Mouse (Mus musculus) right cerebral cortex, postnatal 36 days (tissue): ENCODE results near the gene Sox5.
A peak's percentile ranks its signal among the peaks of the same experiment; 100 is the strongest.

Experiments used
- DNase-seq, 2 experiments: peaks; one replicate each; pipeline ENCODE4 v3.0.0; 2022; ENCODE audit warnings: low spot score in 2 of 2, mixed read lengths in 1 of 2

Sox5 gene

DNA sequence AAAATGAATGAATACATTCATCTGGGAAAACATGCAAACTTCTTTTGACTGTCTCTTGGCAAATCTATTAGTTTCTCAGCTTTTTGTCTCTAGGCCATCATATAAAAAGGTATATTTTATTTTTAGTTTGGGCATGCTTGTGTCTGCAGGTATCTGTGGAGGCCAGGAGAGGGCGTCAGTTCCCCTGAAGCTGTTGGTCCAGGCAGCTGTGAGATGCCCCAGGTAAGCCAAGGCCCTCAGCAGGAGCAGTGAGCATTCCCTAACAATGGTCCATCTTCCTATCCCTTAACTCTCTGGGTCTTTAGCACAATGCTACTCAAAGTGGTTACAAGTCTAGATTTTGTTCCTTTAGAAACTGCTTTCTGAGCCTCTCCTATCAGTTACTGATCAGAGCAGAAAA lies 338.1 kb downstream of the Sox5 start:
- DNase-seq, result no peak

DNA sequence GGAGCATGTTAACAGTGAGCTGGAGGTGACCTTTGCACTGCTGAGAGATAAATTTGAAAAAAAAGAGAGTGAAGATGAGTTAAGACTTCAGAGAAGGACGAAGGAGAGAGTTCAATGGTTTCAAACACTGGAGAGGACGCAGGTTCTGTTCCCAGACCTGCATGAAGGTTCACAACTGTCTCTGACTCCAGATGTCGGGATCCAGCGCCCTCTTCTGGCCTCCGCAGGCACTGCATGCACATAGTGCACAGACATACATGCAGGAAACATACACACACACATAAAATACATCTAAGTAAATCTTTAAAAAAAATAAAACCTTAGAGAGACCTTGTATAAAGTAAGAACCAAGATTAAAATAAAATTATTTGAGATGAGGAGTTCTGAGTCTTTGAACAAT lies 352.5 kb downstream of the Sox5 start:
- DNase-seq, result no peak

DNA sequence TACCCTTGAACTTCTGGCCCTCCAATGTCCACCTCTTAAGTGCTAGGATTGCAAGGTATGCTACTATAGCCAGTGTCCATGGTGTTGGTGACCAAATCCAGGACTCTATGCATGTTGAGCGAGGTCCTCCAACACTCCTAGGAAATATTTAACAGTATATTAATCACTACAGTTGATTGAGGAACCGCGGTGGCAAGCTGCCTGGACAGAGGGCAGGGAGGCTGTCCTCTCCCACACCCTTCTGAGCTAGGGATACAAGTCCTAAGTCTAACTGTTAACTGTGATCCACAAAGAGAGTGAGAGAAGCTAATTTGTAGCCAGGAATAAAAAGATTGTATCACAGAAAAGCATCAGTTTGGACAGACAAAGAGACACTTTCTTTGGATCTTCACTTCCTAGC lies 373.7 kb downstream of the Sox5 start:
- DNase-seq, result no peak

DNA sequence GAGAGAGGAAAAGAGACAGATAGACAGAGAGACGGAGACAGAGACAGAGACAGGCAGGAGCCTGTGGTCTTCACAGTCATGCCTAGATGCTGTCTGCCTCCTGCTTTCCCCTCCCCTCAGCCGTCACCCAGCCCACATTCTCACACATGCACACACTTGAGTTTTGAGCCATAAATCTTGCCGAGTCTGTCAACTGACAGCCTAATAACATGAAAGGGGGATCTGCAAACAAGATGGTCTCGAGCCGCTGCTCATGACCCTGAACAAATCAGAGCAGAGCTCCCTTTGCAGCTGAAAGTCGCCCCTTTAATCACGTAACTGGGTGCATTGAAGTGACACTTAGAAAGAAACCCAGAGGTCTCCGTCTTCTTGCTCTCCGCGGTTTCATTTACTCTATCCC lies 383.7 kb downstream of the Sox5 start:
- DNase-seq, result no peak

GRCm38 (mm10) chr6:144393151-144393550 lies 388.6 kb downstream of the Sox5 start:
- DNase-seq, result no peak

- no peak for DNase-seq
Measured at GRCm38 (mm10) chr6:144389333-144390054, 392.3 kb downstream of the Sox5 start.

GRCm38 (mm10) chr6:144387539-144388255 lies 394.1 kb downstream of the Sox5 start:
- DNase-seq, result no peak

GRCm38 (mm10) chr6:144380641-144381040 lies 401.1 kb downstream of the Sox5 start:
- no peak for DNase-seq

DNA sequence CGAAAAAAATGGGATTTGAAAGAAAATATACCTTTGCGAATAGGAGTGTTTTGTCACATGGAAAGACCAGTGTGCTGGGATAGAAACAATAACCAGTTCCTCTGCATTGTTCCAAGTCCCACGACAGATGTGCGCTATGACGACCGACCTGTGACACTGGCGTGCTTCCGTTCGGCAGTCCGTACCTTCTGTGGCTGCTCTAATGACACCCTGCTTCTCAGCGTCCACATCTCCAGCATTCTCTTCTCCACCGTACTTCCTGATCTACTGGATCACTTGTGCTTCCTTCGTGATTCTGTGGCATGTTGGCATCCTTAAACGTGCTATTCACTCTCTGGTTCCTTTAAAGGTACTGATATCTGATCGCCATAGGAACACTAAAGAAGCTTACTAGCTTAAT lies 401.6 kb downstream of the Sox5 start:
- DNase-seq, result no peak

DNA sequence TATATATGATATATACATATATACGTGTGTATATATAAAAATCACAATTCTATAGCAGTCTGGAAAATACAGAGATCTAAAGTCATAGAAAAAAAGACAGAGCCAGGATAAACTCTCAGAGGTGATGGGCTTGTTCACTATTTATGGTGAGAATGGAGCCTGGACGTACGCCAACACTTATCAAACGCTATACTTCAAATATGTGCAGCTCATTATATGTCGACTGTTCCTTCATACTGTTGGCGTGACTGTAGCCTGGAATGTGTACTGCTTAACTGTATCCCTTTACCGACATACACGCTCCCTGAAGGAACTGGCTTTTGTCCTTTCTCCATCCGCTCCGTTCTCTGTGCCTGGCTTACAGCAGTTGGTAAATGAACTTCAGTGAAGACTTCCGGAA lies 407.0 kb downstream of the Sox5 start:
- no peak for DNase-seq

DNA sequence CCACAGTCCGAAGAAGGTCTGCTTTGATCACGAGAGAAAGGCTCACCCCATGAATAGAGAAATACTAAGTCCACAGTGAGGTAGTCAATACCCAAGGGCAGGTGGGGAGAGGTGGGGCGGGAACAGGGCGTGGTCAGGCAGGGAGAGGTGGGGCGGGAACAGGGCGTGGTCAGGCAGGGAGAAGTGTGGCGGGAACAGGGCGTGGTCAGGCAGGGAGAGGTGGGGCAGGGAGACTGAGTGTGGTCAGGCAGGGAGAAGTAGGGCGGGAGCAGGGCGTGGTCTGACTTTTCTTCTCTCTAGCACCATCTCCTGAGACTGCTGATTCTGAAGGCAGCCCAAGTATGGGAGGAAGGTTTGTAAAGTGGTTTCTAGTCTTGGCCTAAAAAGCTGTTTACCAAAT lies 411.1 kb downstream of the Sox5 start:
- DNase-seq, result no peak

DNA sequence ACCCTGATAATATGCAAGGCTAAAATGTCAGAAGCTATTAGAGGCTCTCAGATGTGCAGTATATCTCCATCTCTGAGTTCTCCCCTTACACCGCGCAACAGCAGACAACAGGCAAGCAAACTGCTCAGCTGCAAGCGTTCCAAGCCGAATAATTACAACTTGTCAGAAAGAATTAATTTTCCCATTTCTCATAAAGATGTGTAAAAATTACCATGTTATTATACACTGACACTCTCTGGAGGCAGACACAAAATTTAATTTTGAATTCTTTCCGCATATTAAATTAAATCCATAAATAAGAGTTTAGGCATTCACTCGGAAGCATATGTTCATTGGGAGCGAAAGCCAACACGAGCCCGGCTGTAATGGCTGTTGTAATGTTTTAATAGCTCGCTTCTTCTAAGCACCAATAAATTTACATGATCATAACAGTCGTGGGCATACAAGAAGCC lies 414.1 kb downstream of the Sox5 start:
- DNase-seq, result no peak

DNA sequence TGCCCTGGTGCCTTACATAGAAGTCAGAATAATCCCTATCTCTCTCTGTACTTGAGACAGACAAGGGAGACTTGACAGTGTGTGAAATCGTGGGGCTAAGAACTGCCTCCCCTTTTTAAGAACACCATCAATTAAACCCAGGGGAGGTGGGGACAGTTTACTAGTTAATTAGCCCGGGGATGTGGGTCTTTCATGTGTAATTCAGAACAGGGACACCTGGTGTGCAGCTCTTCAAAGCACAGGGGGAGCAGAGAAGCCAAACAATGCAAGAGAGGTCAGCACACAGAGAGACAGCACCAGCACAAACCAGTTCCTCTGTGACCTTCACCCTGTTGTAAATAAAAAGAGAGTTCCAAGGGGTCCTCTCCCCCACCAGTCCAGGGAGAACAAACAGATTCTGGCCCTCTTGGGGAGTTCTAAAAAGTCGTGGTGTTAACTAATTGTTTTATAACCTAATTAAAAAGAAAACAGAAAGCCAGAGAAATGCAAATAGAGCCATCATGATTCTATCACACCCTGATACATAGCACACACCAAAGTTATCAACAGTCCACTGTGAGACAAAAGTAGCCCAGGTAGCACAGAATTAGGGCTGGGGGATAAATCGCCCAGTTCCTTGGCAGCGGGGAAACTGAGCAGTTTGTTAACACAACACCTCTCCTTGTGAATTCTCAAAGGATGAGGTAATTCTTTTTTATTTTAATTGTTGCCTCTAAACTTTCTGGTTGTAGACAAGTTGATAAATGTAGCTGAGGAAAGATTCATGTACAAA lies 420.3 kb downstream of the Sox5 start:
- DNase-seq, result no peak

GRCm38 (mm10) chr6:144357081-144357480 lies 424.7 kb downstream of the Sox5 start:
- DNase-seq, result no peak

- DNase-seq, result no peak
Measured at GRCm38 (mm10) chr6:144351049-144351448, 430.7 kb downstream of the Sox5 start.

- DNase-seq, result peak in 1 of 2 experiments; percentile 11
Measured at GRCm38 (mm10) chr6:144343338-144343737, 438.4 kb downstream of the Sox5 start.

DNA sequence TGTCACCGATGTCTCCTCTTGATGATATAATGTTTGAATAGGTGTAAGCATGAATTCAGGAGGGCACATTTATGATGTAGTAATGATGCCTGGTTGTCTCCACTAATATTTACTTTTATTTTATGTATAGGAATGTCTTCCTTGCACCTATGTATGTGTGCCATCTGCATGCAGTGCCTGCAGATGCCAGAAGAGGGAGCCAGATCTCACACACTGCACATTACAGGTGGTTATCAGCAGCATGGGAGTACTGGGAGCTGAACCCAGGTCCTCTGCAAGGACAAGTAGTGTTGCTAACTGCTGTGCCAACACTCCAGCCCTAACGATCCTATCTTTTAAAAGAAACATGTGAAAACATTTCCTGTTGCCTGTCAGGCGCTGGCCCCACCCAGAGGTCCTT lies 442.2 kb downstream of the Sox5 start:
- DNase-seq, result no peak

DNA sequence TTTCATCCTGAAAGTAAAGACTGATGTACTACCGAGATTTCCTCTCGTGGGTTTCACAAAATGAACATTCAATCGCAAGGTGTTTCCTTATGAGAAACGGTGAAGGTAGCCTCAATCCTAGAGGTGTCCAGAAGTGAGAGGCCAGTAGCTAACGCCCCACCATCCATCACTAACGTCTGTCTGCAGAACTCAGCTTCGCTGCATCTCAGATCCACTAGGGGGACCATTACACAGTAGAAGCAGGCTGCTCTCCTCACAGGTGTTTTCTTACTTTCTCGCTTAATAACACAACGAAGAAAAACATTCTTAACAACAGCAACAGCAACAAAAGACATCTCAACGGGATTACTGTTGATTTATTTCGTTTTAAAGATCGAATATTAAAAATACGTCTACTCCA lies 442.8 kb downstream of the Sox5 start:
- DNase-seq, result no peak

DNA sequence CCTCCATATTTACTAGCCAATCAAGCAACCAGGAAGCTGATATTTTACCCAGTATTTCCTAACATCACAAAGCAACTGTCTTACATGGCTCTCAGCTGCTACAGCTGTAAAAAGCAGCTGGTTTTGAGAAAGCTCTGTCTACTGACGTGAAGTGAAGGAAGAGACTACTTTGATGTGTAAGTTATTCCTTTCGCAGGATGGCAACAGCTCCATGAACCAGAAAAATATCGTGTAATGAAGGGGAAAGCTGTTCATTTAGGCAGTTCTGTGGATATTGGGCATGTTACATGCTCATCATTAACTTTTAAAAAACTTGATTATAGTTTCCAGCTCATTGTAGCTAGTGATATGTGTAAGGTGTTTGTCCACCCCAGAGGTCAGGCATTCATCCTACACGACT lies 443.6 kb downstream of the Sox5 start:
- no peak for DNase-seq

DNA sequence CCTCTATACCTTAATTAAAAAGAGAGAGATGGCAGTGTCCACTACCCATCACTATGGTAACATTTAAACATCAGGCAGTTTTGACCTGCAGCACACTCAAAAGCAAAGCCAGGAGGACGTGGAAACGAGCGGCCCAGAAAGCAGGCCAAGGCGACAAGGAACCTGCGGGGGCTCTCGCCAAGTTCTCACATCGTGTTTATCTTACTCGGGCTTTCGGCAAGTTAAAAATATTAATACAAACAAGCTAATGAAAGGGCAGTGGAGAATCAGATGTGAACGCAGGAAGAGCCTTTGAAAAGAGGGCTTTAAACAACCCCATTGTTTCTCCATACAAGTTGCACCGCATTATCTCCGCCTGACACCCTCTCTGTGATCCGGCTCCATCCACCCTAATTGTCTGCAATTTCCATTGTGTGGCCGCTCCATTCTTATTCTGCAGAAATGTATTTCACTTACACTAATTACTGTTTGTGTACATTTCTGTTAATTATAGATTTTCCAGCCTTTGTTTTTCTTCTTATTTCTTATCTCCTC lies 444.3 kb downstream of the Sox5 start:
- DNase-seq, result no peak

GRCm38 (mm10) chr6:144336789-144337188 lies 445.0 kb downstream of the Sox5 start:
- no peak for DNase-seq

DNA sequence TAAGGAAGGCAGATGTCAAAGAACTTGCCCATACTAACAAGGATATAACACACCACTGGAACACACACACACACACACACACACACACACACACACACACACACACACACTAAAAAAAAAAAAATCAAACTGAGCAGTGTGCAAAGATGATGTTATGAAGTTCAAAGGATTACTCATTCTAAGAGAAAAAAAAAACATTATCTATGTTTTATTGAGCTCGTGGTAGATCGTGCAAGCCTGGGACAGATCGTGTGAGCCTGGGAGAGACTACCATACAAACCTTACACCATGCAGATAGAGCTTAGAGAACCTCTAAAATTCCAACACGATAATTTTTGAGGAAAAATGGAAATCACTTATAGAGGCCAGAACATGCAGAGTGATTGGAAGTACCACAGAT lies 448.6 kb downstream of the Sox5 start:
- no peak for DNase-seq
